Mouse (Mus musculus) kidney, adult 9 months (tissue): ENCODE results near the gene Arf3.

Experiments
- DNase-seq: peaks from one replicate; pipeline ENCODE4 v3.0.0; 2022

The Arf3 gene

GRCm38 (mm10) chr15:98789661-98790535, 26.9 kb upstream of the Arf3 start, which contains the start of gene Wnt1:
Gene Wnt1, plus strand, starts transcription at chr15:98789857.
- no peak for DNase-seq

DNA sequence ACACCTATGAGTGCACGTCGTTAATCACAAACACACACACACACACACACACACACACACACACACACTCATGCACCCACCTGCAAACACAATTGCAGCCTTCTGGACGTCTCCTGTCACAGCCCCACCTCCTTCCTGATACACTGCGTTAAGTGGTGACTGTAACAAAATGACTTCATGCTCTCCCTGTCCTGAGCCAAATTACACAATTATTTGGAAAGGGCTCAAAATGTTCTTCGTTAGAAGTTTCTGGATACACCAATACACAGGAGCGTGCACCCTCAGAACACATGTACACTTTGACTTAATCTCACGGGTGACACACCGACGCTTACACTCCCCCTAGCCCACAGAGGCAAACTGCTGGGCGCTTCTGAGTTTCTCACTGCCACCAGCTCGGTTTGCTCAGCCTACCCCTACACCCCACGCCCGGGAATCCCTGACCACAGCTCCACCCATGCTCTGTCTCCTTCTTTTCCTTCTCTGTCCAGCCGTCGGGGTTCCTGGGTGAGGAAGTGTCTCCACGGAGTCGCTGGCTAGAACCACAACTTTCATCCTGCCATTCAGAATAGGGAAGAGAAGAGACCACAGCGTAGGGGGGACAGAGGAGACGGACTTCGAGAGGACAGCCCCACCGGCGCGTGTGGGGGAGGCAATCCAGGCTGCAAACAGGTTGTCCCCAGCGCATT, 26.1 kb upstream of the Arf3 start:
- peak; percentile 39 for DNase-seq

- DNase-seq = no peak
Observed at GRCm38 (mm10) chr15:98787930-98788329, 24.9 kb upstream of the Arf3 start.

DNA sequence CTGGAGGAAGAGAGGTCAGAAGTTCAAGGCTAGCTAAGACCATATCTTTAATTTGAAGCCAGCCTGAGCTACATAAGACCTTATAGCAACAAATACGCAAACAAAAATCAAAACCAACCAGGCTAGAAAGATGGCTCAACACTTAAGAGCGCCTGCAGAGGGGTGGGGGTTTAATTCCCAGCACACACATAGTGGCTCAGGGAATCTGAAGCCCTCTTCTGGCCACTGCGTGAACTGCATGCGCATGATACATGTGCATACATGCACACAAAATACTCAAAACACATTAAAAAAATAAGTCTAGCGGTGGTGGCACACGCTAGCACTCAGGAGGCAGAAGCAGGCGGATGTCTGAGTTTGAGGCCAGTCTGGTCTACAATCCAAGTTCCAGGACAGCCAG, 22.7 kb upstream of the Arf3 start:
- no peak for DNase-seq

- no peak for DNase-seq
Observed at GRCm38 (mm10) chr15:98781166-98781565, 18.2 kb upstream of the Arf3 start.

DNA sequence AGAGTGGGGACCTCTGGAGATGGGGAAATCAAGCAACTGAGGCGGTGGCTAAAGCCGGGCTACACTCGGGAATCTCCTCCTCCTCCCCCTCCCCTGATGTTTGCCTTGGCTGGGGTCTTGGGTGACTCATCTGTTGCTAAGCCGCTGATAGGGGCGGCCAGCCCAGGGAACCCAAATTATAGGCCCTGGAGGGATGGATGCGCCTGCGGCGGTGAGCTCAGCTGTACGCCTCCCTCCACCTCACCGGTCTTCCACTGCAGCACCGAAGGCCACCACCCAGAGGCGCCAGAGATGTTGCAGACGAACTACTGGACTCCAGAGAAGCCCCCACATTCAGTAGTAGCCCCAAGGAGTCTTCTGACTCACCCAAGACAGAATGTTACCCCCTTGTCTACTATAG, 17.6 kb upstream of the Arf3 start:
- no peak for DNase-seq

GRCm38 (mm10) chr15:98780075-98780474, 17.1 kb upstream of the Arf3 start:
- no peak for DNase-seq

- DNase-seq = no peak
Observed at GRCm38 (mm10) chr15:98778806-98779205, 15.8 kb upstream of the Arf3 start.

DNA sequence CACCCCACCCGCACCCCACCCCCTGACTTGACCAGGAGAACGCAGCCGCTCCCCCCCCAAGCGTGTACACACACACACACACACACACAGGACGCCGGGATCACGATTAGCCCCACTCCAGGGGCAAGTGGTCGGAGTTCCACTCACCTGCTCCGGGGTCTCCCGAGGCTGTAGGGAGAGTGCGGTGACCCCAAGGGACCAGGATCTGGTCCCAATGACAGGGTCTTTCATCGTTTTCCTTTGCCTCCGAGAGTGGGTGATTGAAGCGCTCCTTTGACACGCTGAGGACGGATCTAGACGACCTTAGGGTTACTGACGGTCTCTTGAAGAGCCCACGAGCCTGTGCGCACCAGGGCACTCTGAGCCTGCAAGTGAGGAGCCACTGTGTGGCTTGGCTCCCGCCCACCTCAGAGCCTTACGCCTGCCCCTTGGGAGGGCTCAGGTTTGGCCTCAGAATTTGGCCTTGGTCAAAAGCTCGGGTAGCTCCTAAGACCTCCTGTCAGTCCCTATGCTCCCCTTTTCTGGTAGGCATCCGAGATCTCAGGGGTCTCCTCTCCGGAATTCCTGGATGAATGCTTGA, 15.3 kb upstream of the Arf3 start:
- DNase-seq = no peak

DNA sequence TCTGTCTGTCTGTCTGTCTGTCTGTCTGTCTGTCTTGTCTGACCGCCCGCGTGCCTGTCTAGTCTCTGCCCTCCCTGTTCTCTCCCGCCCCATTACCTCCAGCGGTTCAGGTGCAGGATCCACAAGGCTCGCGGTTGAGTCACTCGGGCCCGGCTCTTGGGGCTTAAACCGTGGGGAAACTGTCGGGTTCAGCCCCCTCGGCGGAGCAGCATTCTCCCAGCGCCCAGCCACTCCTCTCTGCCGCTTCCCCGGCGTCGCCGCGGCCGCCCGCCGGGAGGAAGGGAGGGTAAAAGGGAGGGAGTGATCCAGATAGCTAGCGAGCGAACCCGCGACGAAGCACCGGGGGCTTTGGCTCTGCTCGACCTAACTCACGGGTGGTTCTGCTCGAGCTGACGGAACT, 14.7 kb upstream of the Arf3 start, which contains the start of gene Wnt10b:
Gene Wnt10b, minus strand, starts transcription at position 389 of the 400 bp plus-strand sequence.
- no peak for DNase-seq

DNA sequence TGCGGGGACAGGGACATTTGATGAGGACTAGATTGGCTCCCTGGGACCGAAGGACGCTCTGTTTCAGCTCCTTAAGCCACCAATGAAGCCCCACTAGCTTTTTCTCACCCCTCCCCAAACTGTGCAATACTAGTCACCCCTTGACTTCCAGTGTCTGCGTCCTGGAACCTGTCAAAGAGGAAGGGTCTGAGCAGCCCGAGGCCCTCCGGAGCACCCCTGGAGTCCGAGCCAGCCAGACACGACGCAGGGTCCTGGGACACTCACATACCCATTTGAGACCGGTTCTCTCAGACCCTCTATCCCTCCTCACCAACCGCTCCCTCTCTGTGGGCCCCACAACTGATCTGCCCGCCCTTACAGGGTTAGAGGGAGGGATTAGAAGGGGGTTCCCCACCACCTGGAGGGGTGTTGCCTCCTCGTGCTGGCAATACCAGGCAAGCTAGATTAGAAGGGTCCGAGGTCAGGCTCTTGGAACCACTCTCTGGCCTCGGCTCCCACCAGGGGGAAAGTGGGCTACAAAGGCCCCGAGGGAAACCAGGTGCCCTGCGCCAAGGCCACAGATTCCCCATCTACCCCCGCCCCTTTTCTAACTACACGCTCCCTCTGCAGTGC, 14.1 kb upstream of the Arf3 start:
- no peak for DNase-seq

DNA sequence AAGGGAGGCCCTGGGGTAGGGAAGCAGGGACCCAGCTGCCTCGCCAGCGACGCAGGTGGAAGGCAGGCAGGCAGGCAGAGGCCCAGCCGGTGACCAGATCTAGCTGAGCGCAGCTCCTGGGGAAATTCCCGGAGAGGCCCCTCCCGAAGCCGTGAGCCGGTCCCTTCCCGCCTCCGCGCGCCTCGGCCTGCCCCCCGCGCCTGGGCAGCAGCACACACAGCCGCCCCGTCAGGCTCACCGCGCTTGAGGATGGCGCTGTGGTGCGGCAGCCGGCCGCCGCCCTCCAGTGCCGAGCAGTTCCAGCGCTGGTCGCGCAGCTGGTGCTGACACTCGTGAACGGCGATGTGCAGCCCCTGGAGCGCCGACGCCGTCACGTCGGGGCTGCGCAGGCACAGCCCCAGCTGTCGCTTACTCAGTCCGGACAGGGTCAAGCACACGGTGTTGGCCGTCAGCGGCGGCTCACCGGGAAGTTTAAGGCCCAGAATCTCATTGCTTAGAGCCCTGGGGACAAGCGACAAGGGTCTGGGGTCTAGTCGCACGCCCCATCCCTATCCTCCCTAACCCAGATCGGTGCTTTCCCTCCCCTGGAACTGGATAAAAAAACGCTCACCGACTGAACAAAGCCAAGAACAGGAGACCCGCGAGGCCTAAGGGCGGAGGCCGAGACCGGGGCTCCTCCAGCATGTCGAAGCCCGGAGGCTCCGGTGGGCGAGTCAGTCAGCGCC, 13.4 kb upstream of the Arf3 start:
- DNase-seq = peak; percentile 19

DNA sequence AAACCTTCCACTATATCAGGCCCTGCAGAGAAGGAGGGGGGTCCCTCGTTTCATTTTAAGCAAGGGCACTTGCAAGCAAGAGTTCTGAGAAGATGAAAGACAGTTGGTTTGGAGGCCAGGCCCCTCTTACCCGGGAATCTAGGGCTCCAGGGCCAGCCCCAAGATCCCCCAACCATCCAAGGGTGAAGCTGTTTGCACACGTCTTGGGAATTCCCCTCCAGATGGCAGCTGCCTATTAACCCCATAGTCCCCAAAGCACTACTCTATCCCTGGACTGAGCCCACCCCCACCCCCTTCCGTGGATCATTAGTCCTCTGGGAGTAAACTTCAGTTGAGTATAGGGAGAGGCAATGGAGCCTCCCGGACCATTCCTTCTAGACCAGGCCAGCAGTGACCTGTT, 12.5 kb upstream of the Arf3 start:
- DNase-seq = no peak

DNA sequence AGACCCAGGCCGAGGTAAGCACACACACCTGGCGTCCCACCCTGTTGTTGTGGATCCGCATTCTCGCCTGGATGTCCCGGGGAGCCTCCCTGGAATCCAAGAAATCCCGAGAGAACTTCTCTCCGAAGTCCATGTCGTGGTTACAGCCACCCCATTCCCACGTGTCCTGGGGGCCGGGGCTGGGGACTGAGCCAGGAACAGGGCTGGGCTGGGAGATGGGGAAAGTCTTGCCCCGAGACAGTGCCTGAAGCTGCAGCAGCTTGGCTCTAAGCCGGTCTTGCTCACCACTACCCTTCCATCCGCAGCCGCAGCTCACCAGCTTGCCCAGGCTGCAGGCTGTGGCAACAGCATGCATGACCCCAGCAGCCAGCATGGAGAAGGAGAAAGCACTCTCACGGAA, 11.1 kb upstream of the Arf3 start:
- DNase-seq = no peak

- peak; percentile 19 for DNase-seq
Observed at GRCm38 (mm10) chr15:98772511-98773211, 9.6 kb upstream of the Arf3 start.

DNA sequence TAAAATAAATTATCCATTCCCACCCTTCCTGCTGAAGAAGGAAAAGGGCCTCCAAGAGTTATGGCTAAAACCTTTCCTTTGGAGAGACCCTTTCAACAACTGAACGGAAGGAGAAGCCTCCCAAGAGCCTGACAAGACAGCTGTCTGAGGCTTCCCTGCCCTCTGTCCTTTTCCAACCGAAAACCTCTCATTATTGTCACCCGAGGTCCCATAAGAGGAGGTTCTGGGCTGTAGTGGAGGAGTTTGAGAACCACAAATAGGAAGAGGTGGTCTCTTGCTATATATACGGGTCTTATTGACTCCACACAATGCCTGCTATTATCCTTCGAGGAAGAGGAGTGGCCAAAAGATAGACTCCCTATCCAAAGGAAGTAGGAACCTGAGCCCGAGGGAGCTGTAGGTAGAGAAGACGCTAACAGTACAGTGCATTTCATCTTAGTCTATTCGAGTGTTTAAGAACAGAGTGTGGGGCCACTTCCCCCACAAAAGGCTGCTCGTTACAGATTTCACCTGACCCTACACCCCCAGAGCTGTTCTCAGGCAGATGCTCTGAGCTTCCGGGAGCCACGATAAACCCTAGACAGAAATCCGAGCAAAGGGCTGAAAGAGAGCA, 8.9 kb upstream of the Arf3 start:
- DNase-seq = no peak

DNA sequence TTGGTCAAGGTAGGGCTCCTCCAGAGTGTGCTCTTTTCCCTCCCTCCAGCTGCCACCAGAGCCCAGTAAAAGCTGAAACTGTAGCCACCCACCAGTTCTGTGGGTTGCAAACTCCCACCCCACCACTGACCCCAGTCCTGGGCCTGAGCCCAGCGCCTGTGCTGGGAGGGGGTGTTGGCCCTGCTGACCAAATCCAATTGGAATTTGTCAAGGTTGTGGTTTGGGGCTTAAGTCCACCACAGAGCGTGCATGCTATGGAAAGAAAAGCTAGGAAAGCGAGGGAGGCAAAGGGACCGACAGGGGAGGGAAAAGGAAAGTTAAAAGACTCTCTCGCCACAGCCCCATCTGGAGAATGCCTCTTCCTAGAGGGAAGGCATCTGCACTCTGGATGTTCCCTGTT, 5.2 kb upstream of the Arf3 start:
- DNase-seq = no peak

GRCm38 (mm10) chr15:98765929-98766328, 2.9 kb upstream of the Arf3 start:
- no peak for DNase-seq

GRCm38 (mm10) chr15:98762201-98762621, 803 bp downstream of the Arf3 start:
- DNase-seq = peak; percentile 79

GRCm38 (mm10) chr15:98754125-98754524, 8.9 kb downstream of the Arf3 start:
- DNase-seq = no peak

- DNase-seq = no peak
Observed at GRCm38 (mm10) chr15:98753021-98753423, 10.0 kb downstream of the Arf3 start.

DNA sequence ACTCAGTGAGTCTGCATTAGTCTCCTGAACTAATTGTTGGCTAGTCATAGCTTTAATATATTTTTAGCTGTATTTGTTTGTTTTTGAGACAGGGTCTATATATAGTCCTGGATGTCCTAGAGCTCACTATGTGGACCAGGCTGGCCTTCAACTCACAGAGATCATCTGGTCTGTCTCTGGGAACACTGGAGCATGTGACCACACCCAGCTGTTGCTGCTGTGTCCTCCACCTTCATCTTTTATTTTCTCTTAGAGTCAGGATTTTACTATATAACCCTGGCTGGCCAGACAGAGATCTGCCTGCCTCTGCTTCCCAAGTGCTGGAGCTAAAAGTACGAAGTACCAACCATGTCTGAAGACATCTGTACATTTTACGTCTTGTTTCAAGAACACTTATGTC, 13.9 kb downstream of the Arf3 start:
- no peak for DNase-seq
